ENCODE assay signal across 8 mouse cellular contexts in genomic region chr10:117393891-117394395, GRCm38 (mm10). TPM values are rescaled to one million over a fixed set of nuclear protein-coding genes. Genes with fewer than 3 reads are reported as not detected.
DNase-seq lines count a peak whose midpoint lies in the region; ATAC-seq lines count a peak whose summit lies in the region.

No protein-coding gene starts in this region.

- H3K9me3 ChIP-seq in erythroblast, embryonic 14.5 days (ENCODE audit: control insufficient read depth, low read length): no peaks in the 10 kb centered on the region
- H3K9me3 ChIP-seq in neural tube, embryonic 11.5 days (ENCODE audit: control insufficient read depth, low read length): no peaks in the 10 kb centered on the region
- H3K9me3 ChIP-seq in limb, embryonic 15.5 days: no peaks in the 10 kb centered on the region
- H3K9me3 ChIP-seq in stomach, embryonic 15.5 days: no peaks in the 10 kb centered on the region

- H3K36me3 ChIP-seq in erythroblast, embryonic 14.5 days (ENCODE audit: control insufficient read depth): no peaks in the 10 kb centered on the region
- no peaks in the 10 kb centered on the region for H3K36me3 ChIP-seq in neural tube, embryonic 11.5 days (ENCODE audit: control insufficient read depth, insufficient read depth, low read length)
- no peaks in the 10 kb centered on the region for H3K36me3 ChIP-seq in limb, embryonic 15.5 days
- no peaks in the 10 kb centered on the region for H3K36me3 ChIP-seq in stomach, embryonic 15.5 days

- H3K27me3 ChIP-seq in erythroblast, embryonic 14.5 days (ENCODE audit: control insufficient read depth): peaks cover 5% of the 10 kb centered on the region
- no peaks in the 10 kb centered on the region for H3K27me3 ChIP-seq in neural tube, embryonic 11.5 days (ENCODE audit: control insufficient read depth, insufficient read depth, low read length)
- no peaks in the 10 kb centered on the region for H3K27me3 ChIP-seq in limb, embryonic 15.5 days
- no peaks in the 10 kb centered on the region for H3K27me3 ChIP-seq in stomach, embryonic 15.5 days (replicated peaks)

- ATAC-seq in erythroblast, adult 5-6 weeks (replicated peaks; ENCODE audit: low FRiP score, poor library complexity, severe bottlenecking): no peak
- ATAC-seq in neural tube, embryonic 11.5 days (ENCODE audit: insufficient read depth, low FRiP score, low TSS enrichment): no peak
- no peak for ATAC-seq in limb, embryonic 15.5 days (ENCODE audit: insufficient number of reproducible peaks, low FRiP score, low TSS enrichment, low read depth)
- no peak for ATAC-seq in stomach, embryonic 15.5 days (ENCODE audit: insufficient read depth, low FRiP score, low read depth)
- no peak for ATAC-seq in megakaryocyte-erythroid progenitor cell, adult 5-6 weeks (replicated peaks; ENCODE audit: low FRiP score, low TSS enrichment, poor library complexity, severe bottlenecking)

- no peak overlapping the region for H3K27ac ChIP-seq in neural tube, embryonic 11.5 days (ENCODE audit: low read depth, low read length)
- 0 out of 2 replicates have a peak overlapping the region, but pooled peaks have one; percentile 11 for H3K27ac ChIP-seq in limb, embryonic 15.5 days
- no peak overlapping the region for H3K27ac ChIP-seq in stomach, embryonic 15.5 days

- H3K9ac ChIP-seq in neural tube, embryonic 11.5 days (ENCODE audit: low read length): peak overlapping the region; percentile 32
- 0 out of 2 replicates have a peak overlapping the region, but pooled peaks have one; percentile 20 for H3K9ac ChIP-seq in limb, embryonic 15.5 days
- 0 out of 2 replicates have a peak overlapping the region, but pooled peaks have one; percentile 13 for H3K9ac ChIP-seq in stomach, embryonic 15.5 days

- H3K4me1 ChIP-seq in erythroblast, embryonic 14.5 days (ENCODE audit: control insufficient read depth): peaks cover 7% of the 10 kb centered on the region
- H3K4me1 ChIP-seq in neural tube, embryonic 11.5 days (ENCODE audit: control insufficient read depth, insufficient read depth, low read length): no peaks in the 10 kb centered on the region; the same call in 1 of the 2 replicates
- peaks cover 4% of the 10 kb centered on the region; the same call in 1 of the 2 replicates for H3K4me1 ChIP-seq in limb, embryonic 15.5 days
- no peaks in the 10 kb centered on the region for H3K4me1 ChIP-seq in stomach, embryonic 15.5 days

- peak overlapping the region; percentile 58 for H3K4me3 ChIP-seq in erythroblast, embryonic 14.5 days (replicated peaks)
- H3K4me3 ChIP-seq in neural tube, embryonic 11.5 days (ENCODE audit: low read depth, low read length): peak overlapping the region; percentile 35
- H3K4me3 ChIP-seq in limb, embryonic 15.5 days: peak overlapping the region; percentile 39
- H3K4me3 ChIP-seq in stomach, embryonic 15.5 days (replicated peaks): peak overlapping the region; percentile 41

- 60% methylated on average over 11 of the region's 11 CpGs for WGBS in neural tube, embryonic 11.5 days
- 57% methylated on average over 11 of the region's 11 CpGs for WGBS in limb, embryonic 15.5 days
- 49% methylated on average over 11 of the region's 11 CpGs for WGBS in stomach, embryonic 15.5 days

- no peak for DNase-seq in neural tube, embryonic 11.5 days (ENCODE audit: low spot score)
- no peak for DNase-seq in neural tube, embryonic 10.5 days (ENCODE audit: extremely low spot score, low spot score)
- no peak for DNase-seq in cerebellum, postnatal 25 days

- peak overlapping the region; percentile 62 for H3K4me2 ChIP-seq in neural tube, embryonic 11.5 days (ENCODE audit: low read depth)
- H3K4me2 ChIP-seq in limb, embryonic 15.5 days: peak overlapping the region; percentile 63
- peak overlapping the region; percentile 65 for H3K4me2 ChIP-seq in stomach, embryonic 15.5 days

RNA-seq across cellular contexts. Expression of gene Cpsf6, which starts 14.1 kb away (rescaled TPM):
- 14.4 and 14.8 TPM in 2 replicates for polyA plus RNA-seq in erythroblast, embryonic 14.5 days (2012)
- 37.6 and 47.7 TPM in 2 replicates for total RNA-seq in erythroblast, adult 5-6 weeks (2015; ENCODE audit: low replicate concordance)
- 36.5 and 47.0 TPM in 2 replicates for total RNA-seq in erythroblast, adult 5-6 weeks (2017; ENCODE audit: low replicate concordance)
- polyA plus RNA-seq in neural tube, embryonic 11.5 days (2014; fragmentation: Nextera tagmentation; extraction: Ambion mirVana): 228 and 238 TPM in 2 replicates
- 125 TPM in 2 replicates for polyA plus RNA-seq in limb, embryonic 15.5 days (2015; fragmentation: Nextera tagmentation; extraction: Ambion mirVana)
- polyA plus RNA-seq in stomach, embryonic 15.5 days (2015; fragmentation: Nextera tagmentation; extraction: Ambion mirVana): 117 and 129 TPM in 2 replicates
- total RNA-seq in megakaryocyte-erythroid progenitor cell, adult 5-6 weeks (2014; fragmentation: Nextera tagmentation): 132 and 163 TPM in 2 replicates
- total RNA-seq in megakaryocyte-erythroid progenitor cell, adult 5-6 weeks (2017): 142 and 153 TPM in 2 replicates
